8 mouse cellular contexts compared by ENCODE assay signal in genomic region chr11:84053524-84054163, GRCm38 (mm10). TPM values are rescaled to one million over a fixed set of nuclear protein-coding genes. Genes with fewer than 3 reads are reported as not detected.
DNase-seq lines count a peak whose midpoint lies in the region; ATAC-seq and TF ChIP-seq lines count a peak whose summit lies in the region.

No protein-coding gene starts in this region.

- no peak overlapping the region for H3K4me3 ChIP-seq in kidney, embryonic 15.5 days (replicated peaks)
- H3K4me3 ChIP-seq in forebrain, embryonic 13.5 days = no peak overlapping the region
- no peak overlapping the region for H3K4me3 ChIP-seq in lung, embryonic 16.5 days (ENCODE audit: low read length)
- H3K4me3 ChIP-seq in heart, embryonic 12.5 days = no peak overlapping the region

- ATAC-seq in kidney, embryonic 15.5 days (replicated peaks; ENCODE audit: low FRiP score) = no peak
- ATAC-seq in forebrain, embryonic 13.5 days = peak; percentile 90
- ATAC-seq in lung, embryonic 16.5 days (ENCODE audit: low read depth) = peak; percentile 11; the same call in 1 of the 2 replicates
- ATAC-seq in heart, embryonic 12.5 days (ENCODE audit: insufficient number of reproducible peaks, low FRiP score) = no peak

- no peaks in the 10 kb centered on the region for H3K27me3 ChIP-seq in kidney, embryonic 15.5 days
- no peaks in the 10 kb centered on the region for H3K27me3 ChIP-seq in forebrain, embryonic 13.5 days
- no peaks in the 10 kb centered on the region for H3K27me3 ChIP-seq in lung, embryonic 16.5 days (ENCODE audit: control insufficient read depth, insufficient read depth, low read depth, low read length)
- peaks cover 6% of the 10 kb centered on the region; the same call in 1 of the 2 replicates for H3K27me3 ChIP-seq in heart, embryonic 12.5 days (replicated peaks)

- H3K27ac ChIP-seq in kidney, embryonic 15.5 days = no peak overlapping the region
- H3K27ac ChIP-seq in forebrain, embryonic 13.5 days = peak overlapping the region; percentile 87
- no peak overlapping the region; the same call in 1 of the 2 replicates for H3K27ac ChIP-seq in lung, embryonic 16.5 days (ENCODE audit: low read length)
- H3K27ac ChIP-seq in heart, embryonic 12.5 days (ENCODE audit: poor library complexity, severe bottlenecking) = no peak overlapping the region

- TF ChIP-seq POLR2A in brain, embryonic 14.5 days (IDR thresholded peaks at IDR 0.05; ENCODE audit: borderline replicate concordance, extremely low read depth, insufficient read depth, insufficient read length, poor library complexity, severe bottlenecking) = no peak

- no peak for TF ChIP-seq CTCF in brain, embryonic 14.5 days (IDR thresholded peaks at IDR 0.05; ENCODE audit: borderline replicate concordance, extremely low read depth, insufficient read depth, insufficient read length)

- no peak overlapping the region for H3K4me2 ChIP-seq in kidney, embryonic 15.5 days
- H3K4me2 ChIP-seq in forebrain, embryonic 13.5 days = peak overlapping the region; percentile 25; the same call in 1 of the 2 replicates
- no peak overlapping the region for H3K4me2 ChIP-seq in lung, embryonic 16.5 days (ENCODE audit: low read depth, low read length)
- no peak overlapping the region for H3K4me2 ChIP-seq in heart, embryonic 12.5 days

- H3K9ac ChIP-seq in kidney, embryonic 15.5 days = no peak overlapping the region
- peak overlapping the region; percentile 21; the same call in 1 of the 2 replicates for H3K9ac ChIP-seq in forebrain, embryonic 13.5 days
- H3K9ac ChIP-seq in lung, embryonic 16.5 days (ENCODE audit: low read length) = no peak overlapping the region
- no peak overlapping the region for H3K9ac ChIP-seq in heart, embryonic 12.5 days

- DNase-seq in kidney, postnatal 25 days = peak; percentile 47 to 60
- peak; percentile 91 for DNase-seq in brain, embryonic 14.5 days (ENCODE audit: low read depth)
- no peak for DNase-seq in thymus, postnatal 4 days
- DNase-seq in heart, adult 11 months = no peak

- H3K4me1 ChIP-seq in kidney, embryonic 15.5 days = no peaks in the 10 kb centered on the region
- H3K4me1 ChIP-seq in forebrain, embryonic 13.5 days = peaks cover 27% of the 10 kb centered on the region
- H3K4me1 ChIP-seq in lung, embryonic 16.5 days (replicated peaks; ENCODE audit: control insufficient read depth, insufficient read depth, low read length) = peaks cover 10% of the 10 kb centered on the region
- 0 out of 2 replicates have a peak, but pooled peaks cover 4% of the 10 kb centered on the region for H3K4me1 ChIP-seq in heart, embryonic 12.5 days (replicated peaks)

- H3K36me3 ChIP-seq in kidney, embryonic 15.5 days = no peaks in the 10 kb centered on the region
- H3K36me3 ChIP-seq in forebrain, embryonic 13.5 days (ENCODE audit: poor library complexity, severe bottlenecking) = no peaks in the 10 kb centered on the region
- H3K36me3 ChIP-seq in lung, embryonic 16.5 days (ENCODE audit: control insufficient read depth, insufficient read depth, low read length) = no peaks in the 10 kb centered on the region
- no peaks in the 10 kb centered on the region for H3K36me3 ChIP-seq in heart, embryonic 12.5 days

- no peaks in the 10 kb centered on the region for H3K9me3 ChIP-seq in kidney, embryonic 15.5 days (replicated peaks)
- no peaks in the 10 kb centered on the region for H3K9me3 ChIP-seq in forebrain, embryonic 13.5 days (replicated peaks)
- no peaks in the 10 kb centered on the region for H3K9me3 ChIP-seq in lung, embryonic 16.5 days (ENCODE audit: control insufficient read depth, low read length)
- H3K9me3 ChIP-seq in heart, embryonic 12.5 days (replicated peaks) = no peaks in the 10 kb centered on the region

- WGBS in kidney, embryonic 15.5 days = 78% methylated on average over 10 of the region's 10 CpGs
- WGBS in forebrain, embryonic 13.5 days = 39% methylated on average over 10 of the region's 10 CpGs
- 63% methylated on average over 10 of the region's 10 CpGs for WGBS in lung, embryonic 16.5 days
- 56% methylated on average over 10 of the region's 10 CpGs for WGBS in heart, embryonic 12.5 days

RNA-seq across cellular contexts. Expression of gene Dusp14, which starts 15.4 kb away (rescaled TPM):
- polyA plus RNA-seq in kidney, embryonic 15.5 days (2015; fragmentation: Nextera tagmentation; extraction: Ambion mirVana) = 30.2 and 32.6 TPM in 2 replicates
- polyA plus RNA-seq in brain, embryonic 14.5 days (2012; rRNA removed) = 11.6 and 25.1 TPM in 2 replicates
- 27.6 and 33.8 TPM in 2 replicates for polyA plus RNA-seq in forebrain, embryonic 13.5 days (2015; fragmentation: Nextera tagmentation; extraction: Ambion mirVana)
- 26.1 and 29.8 TPM in 2 replicates for polyA plus RNA-seq in lung, embryonic 16.5 days (2015; fragmentation: Nextera tagmentation; extraction: Ambion mirVana)
- 5.9 and 6.2 TPM in 2 replicates for polyA plus RNA-seq in heart, embryonic 12.5 days (2016; fragmentation: Nextera tagmentation; extraction: Ambion mirVana)

Comparison
In these comparisons a context has a peak if more than half of its experiments do, and no peak if none do; other contexts are left out.
1. DNase-seq: peak in kidney, postnatal 25 days (2 of 2) and brain, embryonic 14.5 days (single experiment); none in thymus, postnatal 4 days (single experiment) and heart, adult 11 months (single experiment).
2. ATAC-seq: peak in forebrain, embryonic 13.5 days (single experiment) and lung, embryonic 16.5 days (single experiment); none in kidney, embryonic 15.5 days (single experiment) and heart, embryonic 12.5 days (single experiment).